18 mouse cellular contexts compared by ENCODE assay signal in genomic region chr2:127652335-127652734, GRCm38 (mm10). TPM values are rescaled to one million over a fixed set of nuclear protein-coding genes. Genes with fewer than 3 reads are reported as not detected.
DNase-seq lines count a peak whose midpoint lies in the region; ATAC-seq and TF ChIP-seq lines count a peak whose summit lies in the region.
"Had no signal": no experiment of that assay in that cellular context is flagged by ENCODE, and none has a peak within 500 bp of the region (broad histone marks: within the 10 kb centered on the region; RNA-seq: fewer than 3 reads in every experiment).

No protein-coding gene starts in this region.

- H3K9me3 ChIP-seq in kidney, embryonic 14.5 days (ENCODE audit: control insufficient read depth, low read length) = no peaks in the 10 kb centered on the region
- no peaks in the 10 kb centered on the region for H3K9me3 ChIP-seq in kidney, postnatal 0 days (replicated peaks; ENCODE audit: low read length)
- H3K9me3 ChIP-seq in lung, embryonic 16.5 days (ENCODE audit: control insufficient read depth, low read length) = no peaks in the 10 kb centered on the region
- no peaks in the 10 kb centered on the region for H3K9me3 ChIP-seq in stomach, embryonic 16.5 days (replicated peaks; ENCODE audit: control insufficient read depth, low read length)
- H3K9me3 ChIP-seq in intestine, embryonic 15.5 days = no peaks in the 10 kb centered on the region
- H3K9me3 ChIP-seq: embryonic facial prominence, embryonic 10.5 days; limb, embryonic 12.5 days; liver, embryonic 12.5 days; midbrain, embryonic 12.5 days; neural tube, embryonic 13.5 days had no signal

- H3K4me3 ChIP-seq in kidney, embryonic 14.5 days (ENCODE audit: low read length) = no peak overlapping the region
- no peak overlapping the region for H3K4me3 ChIP-seq in kidney, postnatal 0 days (replicated peaks; ENCODE audit: low read depth, low read length)
- no peak overlapping the region for H3K4me3 ChIP-seq in lung, embryonic 16.5 days (ENCODE audit: low read length)
- no peak overlapping the region for H3K4me3 ChIP-seq in stomach, embryonic 16.5 days (replicated peaks; ENCODE audit: low read length)
- no peak overlapping the region for H3K4me3 ChIP-seq in intestine, embryonic 15.5 days (replicated peaks)
- H3K4me3 ChIP-seq: embryonic facial prominence, embryonic 10.5 days; limb, embryonic 12.5 days; liver, embryonic 12.5 days; midbrain, embryonic 12.5 days; neural tube, embryonic 13.5 days had no signal

- H3K4me2 ChIP-seq in kidney, embryonic 14.5 days (replicated peaks; ENCODE audit: low read depth, low read length) = peak overlapping the region; percentile 8; the same call in 1 of the 2 replicates
- peak overlapping the region; percentile 76 for H3K4me2 ChIP-seq in kidney, postnatal 0 days (ENCODE audit: low read length)
- H3K4me2 ChIP-seq in lung, embryonic 16.5 days (ENCODE audit: low read depth, low read length) = 0 out of 2 replicates have a peak overlapping the region, but pooled peaks have one; percentile 12
- peak overlapping the region; percentile 14; the same call in 1 of the 2 replicates for H3K4me2 ChIP-seq in stomach, embryonic 16.5 days (ENCODE audit: low read depth, low read length)
- no peak overlapping the region for H3K4me2 ChIP-seq in intestine, embryonic 15.5 days (replicated peaks)
- H3K4me2 ChIP-seq: limb, embryonic 12.5 days; liver, embryonic 12.5 days; midbrain, embryonic 12.5 days; neural tube, embryonic 13.5 days had no signal

- H3K27me3 ChIP-seq in kidney, embryonic 14.5 days (ENCODE audit: control insufficient read depth, insufficient read depth, low read length) = peaks cover 28% of the 10 kb centered on the region
- 0 out of 2 replicates have a peak, but pooled peaks cover 8% of the 10 kb centered on the region for H3K27me3 ChIP-seq in kidney, postnatal 0 days (ENCODE audit: insufficient read depth, low read length)
- H3K27me3 ChIP-seq in lung, embryonic 16.5 days (ENCODE audit: control insufficient read depth, insufficient read depth, low read depth, low read length) = peaks cover 23% of the 10 kb centered on the region
- peaks cover 32% of the 10 kb centered on the region for H3K27me3 ChIP-seq in stomach, embryonic 16.5 days (ENCODE audit: control insufficient read depth, insufficient read depth, low read length)
- H3K27me3 ChIP-seq in intestine, embryonic 15.5 days (replicated peaks) = peaks cover 43% of the 10 kb centered on the region

- H3K9ac ChIP-seq in kidney, embryonic 14.5 days (ENCODE audit: low read depth, low read length) = no peak overlapping the region
- H3K9ac ChIP-seq in kidney, postnatal 0 days (ENCODE audit: low read depth, low read length) = no peak overlapping the region
- H3K9ac ChIP-seq in lung, embryonic 16.5 days (ENCODE audit: low read length) = no peak overlapping the region
- H3K9ac ChIP-seq in stomach, embryonic 16.5 days (ENCODE audit: low read length) = no peak overlapping the region
- no peak overlapping the region for H3K9ac ChIP-seq in intestine, embryonic 15.5 days
- H3K9ac ChIP-seq: limb, embryonic 12.5 days; liver, embryonic 12.5 days; midbrain, embryonic 12.5 days; neural tube, embryonic 13.5 days had no signal

- no peak for TF ChIP-seq CTCF in kidney, postnatal 0 days (IDR thresholded peaks at IDR 0.05; ENCODE audit: low read depth)

- intact Hi-C loops in left cerebral cortex, postnatal 4 days (cut with DNase I) = no loop called here

- H3K4me1 ChIP-seq in kidney, embryonic 14.5 days (ENCODE audit: control insufficient read depth, insufficient read depth, low read length) = 0 out of 2 replicates have a peak, but pooled peaks cover 3% of the 10 kb centered on the region
- no peaks in the 10 kb centered on the region for H3K4me1 ChIP-seq in kidney, postnatal 0 days (replicated peaks; ENCODE audit: insufficient read depth, low read length)
- peaks cover 7% of the 10 kb centered on the region for H3K4me1 ChIP-seq in lung, embryonic 16.5 days (replicated peaks; ENCODE audit: control insufficient read depth, insufficient read depth, low read length)
- H3K4me1 ChIP-seq in stomach, embryonic 16.5 days (ENCODE audit: control insufficient read depth, insufficient read depth, low read length) = no peaks in the 10 kb centered on the region
- peaks cover 8% of the 10 kb centered on the region for H3K4me1 ChIP-seq in intestine, embryonic 15.5 days (replicated peaks)

- no peak for ATAC-seq in kidney, embryonic 14.5 days (ENCODE audit: low FRiP score, low TSS enrichment)
- ATAC-seq in kidney, postnatal 0 days (replicated peaks; ENCODE audit: low FRiP score, low read depth) = no peak
- peak; percentile 70 for ATAC-seq in lung, embryonic 16.5 days (ENCODE audit: low read depth)
- ATAC-seq in stomach, embryonic 16.5 days (ENCODE audit: insufficient read depth, low FRiP score) = no peak
- no peak for ATAC-seq in megakaryocyte, adult 5-6 weeks (ENCODE audit: poor library complexity, severe bottlenecking)
- no peak for ATAC-seq in intestine, embryonic 15.5 days
- ATAC-seq: liver, embryonic 12.5 days had no signal

- H3K27ac ChIP-seq in kidney, embryonic 14.5 days (ENCODE audit: low read depth, low read length) = peak overlapping the region; percentile 79; the same call in 1 of the 2 replicates
- H3K27ac ChIP-seq in kidney, postnatal 0 days = peak overlapping the region; percentile 78
- H3K27ac ChIP-seq in lung, embryonic 16.5 days (ENCODE audit: low read length) = peak overlapping the region; percentile 81
- peak overlapping the region; percentile 17; the same call in 1 of the 2 replicates for H3K27ac ChIP-seq in stomach, embryonic 16.5 days (ENCODE audit: low read length)
- H3K27ac ChIP-seq in intestine, embryonic 15.5 days = no peak overlapping the region
- H3K27ac ChIP-seq: embryonic facial prominence, embryonic 10.5 days; limb, embryonic 12.5 days; liver, embryonic 12.5 days; midbrain, embryonic 12.5 days; neural tube, embryonic 13.5 days had no signal

- no peak for DNase-seq in kidney, postnatal 0 days (ENCODE audit: low spot score)
- DNase-seq in left cerebral cortex, postnatal 4 days = no peak
- DNase-seq: adrenal gland, adult 2 months; cerebellum, adult 2 months; gastrocnemius, postnatal 10 days; right cerebral cortex, postnatal 14 days; spleen, adult 18-20 months; thymus, adult 2 months had no signal

- H3K36me3 ChIP-seq in kidney, embryonic 14.5 days (ENCODE audit: control insufficient read depth, insufficient read depth, low read length) = no peaks in the 10 kb centered on the region
- no peaks in the 10 kb centered on the region for H3K36me3 ChIP-seq in kidney, postnatal 0 days (ENCODE audit: insufficient read depth, low read length)
- H3K36me3 ChIP-seq in lung, embryonic 16.5 days (ENCODE audit: control insufficient read depth, insufficient read depth, low read length) = no peaks in the 10 kb centered on the region
- no peaks in the 10 kb centered on the region for H3K36me3 ChIP-seq in stomach, embryonic 16.5 days (ENCODE audit: control insufficient read depth, insufficient read depth, low read length)
- no peaks in the 10 kb centered on the region for H3K36me3 ChIP-seq in intestine, embryonic 15.5 days
- H3K36me3 ChIP-seq: embryonic facial prominence, embryonic 10.5 days; limb, embryonic 12.5 days; liver, embryonic 12.5 days; midbrain, embryonic 12.5 days; neural tube, embryonic 13.5 days had no signal

RNA-seq across cellular contexts. Expression of gene Mal, which starts 4.2 kb away (rescaled TPM):
- polyA plus RNA-seq in kidney, embryonic 14.5 days (2014; fragmentation: Nextera tagmentation; extraction: Ambion mirVana) = 21.4 and 33.2 TPM in 2 replicates
- 145 and 146 TPM in 2 replicates for polyA plus RNA-seq in kidney, postnatal 0 days (2015; fragmentation: Nextera tagmentation; extraction: Ambion mirVana)
- 21.4 and 30.2 TPM in 2 replicates for polyA plus RNA-seq in lung, embryonic 16.5 days (2015; fragmentation: Nextera tagmentation; extraction: Ambion mirVana)
- 143 and 246 TPM in 2 replicates for polyA plus RNA-seq in stomach, embryonic 16.5 days (2015; fragmentation: Nextera tagmentation; extraction: Ambion mirVana)
- total RNA-seq in megakaryocyte, adult 5-6 weeks (2015) = 0.11 TPM in 1 of 2 replicates, not detected in the other
- total RNA-seq in megakaryocyte, adult 5-6 weeks (2017) = not detected in 2 replicates
- 1 to 10 TPM; 1.3 to 1.5 TPM for total RNA-seq in left cerebral cortex, postnatal 4 days (2021)
- polyA plus RNA-seq in intestine, embryonic 15.5 days (2015; fragmentation: Nextera tagmentation; extraction: Ambion mirVana) = 0.93 and 1.5 TPM in 2 replicates
- polyA plus RNA-seq: liver, embryonic 12.5 days had no signal
